Mouse (Mus musculus) NIH3T3 (cell line): ENCODE measurements around the gene Slc35f1.

Source experiments
- DNase-seq: peaks from one replicate; pipeline ENCODE4 v3.0.0-alpha.2; 2012; ENCODE audit warnings: low read depth

The Slc35f1 gene

GRCm38 (mm10) chr10:52690334-52690991 lies at the start of gene Slc35f1:
TSS of gene Slc35f1 (plus strand) at chr10:52690533.
- no peak for DNase-seq

DNA sequence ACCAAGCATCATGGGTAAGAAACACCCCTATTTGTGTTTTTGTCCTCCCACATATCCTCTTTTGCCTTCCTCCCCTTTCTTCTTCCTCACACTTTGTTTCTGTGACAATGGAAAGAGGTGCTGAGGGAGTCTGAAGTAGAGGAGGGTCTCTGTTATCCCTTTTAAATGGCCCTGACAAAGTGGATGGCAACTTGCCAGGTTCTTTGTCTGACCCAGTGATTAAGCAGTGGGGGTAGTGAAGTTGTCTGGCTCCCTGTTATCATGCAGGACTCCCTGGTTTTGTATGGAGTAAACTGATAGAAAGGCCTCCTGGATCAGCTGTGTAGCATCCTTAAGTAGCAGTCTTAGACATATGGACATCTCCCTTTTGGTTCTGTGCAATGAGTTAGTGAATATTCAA lies 19.1 kb upstream of the Slc35f1 start:
- DNase-seq, result no peak

- DNase-seq, result no peak
These were observed 829 bp downstream of the Slc35f1 start for GRCm38 (mm10) chr10:52690992-52691731.

- no peak for DNase-seq
These were observed 13.4 kb downstream of the Slc35f1 start for GRCm38 (mm10) chr10:52703688-52704087.

DNA sequence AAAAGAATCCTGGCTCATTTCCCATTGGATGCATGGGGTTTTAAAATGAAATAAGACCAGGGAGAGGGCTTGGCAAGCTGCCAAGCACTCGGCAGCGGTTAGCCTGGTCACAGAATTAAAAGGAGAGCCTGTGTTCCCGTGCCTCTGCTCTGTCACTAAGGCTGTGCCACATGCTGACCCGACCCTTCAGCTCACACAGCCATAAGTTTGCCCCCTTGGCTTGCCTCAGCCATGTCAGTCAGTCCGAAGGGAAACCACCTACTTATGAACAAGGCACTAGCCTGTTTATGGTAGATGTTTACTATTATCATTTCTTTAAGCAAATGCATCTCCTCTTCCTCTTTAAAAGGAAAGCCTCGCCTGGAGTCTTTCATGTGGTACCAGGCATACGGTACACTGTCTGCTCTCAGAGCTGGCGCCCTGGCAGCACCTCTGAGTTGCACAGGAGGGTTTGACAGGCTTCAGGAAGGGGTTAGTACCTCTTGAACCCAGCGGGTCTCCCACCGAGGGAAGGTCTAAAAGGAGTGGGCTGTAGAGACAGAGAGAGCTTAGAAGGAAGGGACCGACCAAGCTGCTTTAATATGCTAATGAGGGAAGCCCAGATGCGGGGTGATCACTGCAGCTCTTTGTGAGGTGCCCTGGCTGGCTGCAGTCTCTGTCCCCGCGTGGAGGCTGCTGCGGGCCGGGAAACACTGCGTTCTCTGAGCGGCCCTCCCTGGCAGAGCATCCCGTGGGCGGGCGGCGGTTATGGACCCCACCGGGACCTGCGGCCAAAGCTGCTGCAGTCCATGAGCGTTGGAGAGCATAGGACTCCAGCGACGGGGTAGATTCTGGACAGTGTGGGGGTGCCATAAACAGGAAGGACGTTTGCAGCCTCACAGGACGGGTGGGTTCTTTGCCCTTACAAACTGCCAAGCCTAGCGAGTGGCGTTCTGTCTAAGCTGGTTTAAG lies 14.0 kb downstream of the Slc35f1 start:
- peak; percentile 37 for DNase-seq

DNA sequence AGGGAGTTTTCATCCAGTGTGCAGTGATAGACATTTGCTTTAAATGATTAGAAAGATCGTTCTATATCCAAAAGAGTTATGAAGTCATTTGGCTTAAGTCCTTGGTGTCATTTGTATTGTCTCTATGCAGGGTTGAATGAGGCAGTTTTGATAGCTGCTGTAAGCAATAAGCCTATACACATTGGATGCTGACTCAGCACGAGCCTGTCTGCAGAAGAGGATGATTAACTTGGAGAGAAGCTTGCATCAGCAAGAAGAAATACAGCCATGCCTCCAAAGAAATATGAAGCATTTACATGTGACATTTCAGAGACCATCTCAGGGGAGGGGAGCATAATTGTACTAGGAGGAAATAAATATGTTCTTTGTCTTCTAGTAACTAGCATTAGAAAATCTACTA lies 19.1 kb downstream of the Slc35f1 start:
- DNase-seq, result no peak

- DNase-seq, result no peak
These were observed 21.8 kb downstream of the Slc35f1 start for GRCm38 (mm10) chr10:52712166-52712565.

DNA sequence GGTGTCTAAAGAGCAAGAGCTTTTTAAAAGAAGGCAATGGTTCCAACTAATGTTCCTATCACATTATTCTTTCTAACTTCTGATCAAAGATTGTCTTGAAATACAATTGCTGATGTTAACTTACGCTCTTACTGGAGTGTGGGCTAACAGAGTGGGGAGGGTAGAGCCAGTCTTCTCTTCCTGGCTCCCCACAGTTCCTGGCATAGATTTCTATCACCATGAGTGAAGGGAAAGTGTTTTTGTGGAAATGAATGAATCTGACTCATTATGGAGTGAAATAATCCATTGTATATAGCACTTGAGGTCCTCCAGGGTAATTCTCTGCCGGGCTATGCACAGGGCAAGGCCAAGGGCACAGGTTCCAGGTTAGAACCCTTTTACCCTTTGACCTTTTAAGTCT lies 24.2 kb downstream of the Slc35f1 start:
- DNase-seq, result no peak

DNA sequence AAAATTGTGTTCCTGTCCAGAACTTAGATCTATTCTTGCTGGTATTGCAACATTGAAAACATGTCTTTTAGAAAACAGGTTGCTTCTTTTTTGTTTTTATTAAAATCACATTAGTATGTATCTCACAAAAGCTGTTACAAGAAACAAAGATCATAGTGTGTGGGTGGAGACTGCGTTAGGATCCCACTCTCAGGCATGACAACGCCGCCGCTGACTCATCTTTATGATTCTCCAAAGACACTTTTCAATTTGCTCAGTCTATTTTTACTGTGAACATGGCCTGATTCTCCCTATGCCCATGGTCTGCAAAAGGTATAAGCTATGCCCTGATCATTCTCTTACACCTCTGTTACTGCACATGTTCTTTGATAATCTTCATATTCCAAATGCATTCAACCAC lies 24.8 kb downstream of the Slc35f1 start:
- no peak for DNase-seq

GRCm38 (mm10) chr10:52718199-52718917 lies 28.0 kb downstream of the Slc35f1 start:
- DNase-seq, result no peak

DNA sequence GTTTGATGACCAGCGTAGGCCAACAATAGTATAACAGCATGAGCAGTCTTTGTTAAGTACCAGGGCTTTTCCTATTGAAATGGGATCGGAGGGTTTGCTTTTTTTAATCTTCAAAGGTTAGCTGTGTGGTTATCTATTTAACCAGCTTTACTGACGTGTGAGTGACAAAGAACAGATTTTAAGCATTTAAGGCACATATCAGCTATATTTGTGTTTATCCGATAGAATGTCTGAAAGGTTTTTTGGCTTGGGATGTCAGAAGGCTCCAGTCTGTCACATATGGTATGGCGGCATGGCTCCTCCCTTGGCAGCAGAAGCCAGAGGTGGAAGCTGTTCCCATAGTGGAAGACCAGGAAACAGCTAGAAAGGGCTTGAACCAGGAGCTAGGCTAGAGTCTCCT lies 36.3 kb downstream of the Slc35f1 start:
- DNase-seq, result no peak

- peak; percentile 2 for DNase-seq
These were observed 52.5 kb downstream of the Slc35f1 start for GRCm38 (mm10) chr10:52742671-52743379.

- no peak for DNase-seq
These were observed 53.5 kb downstream of the Slc35f1 start for GRCm38 (mm10) chr10:52743831-52744230.

GRCm38 (mm10) chr10:52748028-52748597 lies 57.8 kb downstream of the Slc35f1 start:
- DNase-seq, result no peak

GRCm38 (mm10) chr10:52755949-52756679 lies 65.8 kb downstream of the Slc35f1 start:
- DNase-seq, result no peak

GRCm38 (mm10) chr10:52757496-52758260 lies 67.3 kb downstream of the Slc35f1 start:
- DNase-seq, result no peak

DNA sequence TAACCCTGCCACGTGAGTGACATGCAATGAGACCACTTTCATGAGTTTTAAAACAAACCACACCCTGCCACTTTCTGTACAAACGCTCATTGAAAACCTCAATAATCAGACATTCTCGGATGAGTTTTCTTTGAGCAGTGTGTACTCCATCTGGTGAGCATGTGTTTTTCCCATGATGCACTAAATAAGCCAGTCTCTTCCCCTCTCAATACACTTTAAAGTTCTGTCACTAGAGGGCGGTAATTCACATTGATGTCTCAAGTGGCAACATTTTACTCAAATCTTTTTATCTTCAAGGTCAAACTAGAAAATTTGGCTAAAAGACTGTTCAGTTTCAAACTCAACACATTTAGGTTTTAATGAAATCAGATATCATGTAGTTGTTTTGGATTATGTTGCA lies 68.3 kb downstream of the Slc35f1 start:
- DNase-seq, result peak; percentile 75

DNA sequence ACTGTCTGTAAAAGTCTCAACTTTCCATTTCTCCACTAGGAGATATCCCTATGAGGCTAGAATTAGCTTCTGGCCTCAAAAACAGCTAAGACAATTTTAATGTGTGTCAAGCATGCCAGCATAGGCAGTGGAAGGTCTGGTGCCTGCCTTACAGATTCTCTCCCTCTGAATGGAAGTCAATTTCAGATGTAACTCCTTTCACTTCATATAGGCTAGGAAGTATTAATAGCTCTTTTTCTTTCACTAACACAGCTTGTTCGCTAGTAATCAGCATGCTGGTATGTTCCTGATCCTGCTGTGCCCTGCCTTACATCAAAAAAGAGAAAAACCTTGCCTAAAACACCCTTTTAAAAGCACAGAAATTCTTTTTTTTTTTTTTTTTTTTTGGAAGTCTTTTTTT lies 70.2 kb downstream of the Slc35f1 start:
- no peak for DNase-seq

DNA sequence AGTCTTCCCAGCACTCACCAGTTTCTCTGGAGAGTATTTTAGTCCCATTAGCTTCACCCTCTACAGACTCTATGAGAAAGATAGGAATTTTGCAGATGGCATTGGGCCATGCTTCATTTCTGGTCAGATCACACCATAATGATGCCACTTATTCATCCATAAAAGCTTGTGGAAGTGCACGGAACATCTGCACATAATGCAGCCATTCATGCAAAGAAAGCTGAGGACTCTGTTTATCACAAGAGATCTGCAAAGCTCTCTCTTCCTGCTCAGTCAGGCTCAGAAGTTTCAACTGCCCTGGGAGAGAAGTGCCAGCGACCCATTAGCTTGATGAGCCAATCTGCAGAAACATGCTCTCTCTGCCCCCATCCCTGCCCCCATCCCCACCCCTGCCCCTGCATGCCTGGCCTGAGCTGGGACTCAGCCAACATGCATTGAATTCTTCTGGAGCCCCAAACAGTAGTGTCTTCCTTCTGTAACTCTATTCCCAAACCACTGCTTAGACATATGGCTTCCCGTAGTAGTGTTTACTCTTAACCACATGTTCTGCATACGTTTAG lies 89.7 kb downstream of the Slc35f1 start:
- DNase-seq, result no peak
